Mouse (Mus musculus) CH12.LX (cell line): ENCODE data around the gene Fam122a.

Experiments
- CHD2 ChIP-seq: IDR thresholded peaks from 2 replicates; pipeline ENCODE4 v1.6.1; 2011; ENCODE audit warnings: low read length, improper control_type of control experiment
- CTCF ChIP-seq, 2 experiments: IDR thresholded peaks in 1 of 2; conservative IDR thresholded peaks in 1 of 2; 2 replicates each; pipeline ENCODE4 v1.5.1; 2011 to 2012; ENCODE audit warnings: low read depth in 2 of 2, low read length in 2 of 2, improper control_type of control experiment in 1 of 2, inconsistent platforms in 1 of 2, mild to moderate bottlenecking in 1 of 2, moderate library complexity in 1 of 2
- E2F4 ChIP-seq: IDR thresholded peaks from 2 replicates; pipeline ENCODE4 v1.6.1; 2011; ENCODE audit warnings: low read depth, low read length, improper control_type of control experiment; ENCODE audit not compliant: insufficient replicate concordance
- EP300 ChIP-seq: IDR thresholded peaks from 2 replicates; pipeline ENCODE4 v1.6.1; 2011; ENCODE audit warnings: low read length, improper control_type of control experiment
- ETS1 ChIP-seq: conservative IDR thresholded peaks from 2 replicates; pipeline ENCODE4 v1.6.1; 2012; ENCODE audit warnings: low read depth, mild to moderate bottlenecking, inconsistent platforms, low read length, improper control_type of control experiment, moderate library complexity
- JUND ChIP-seq: conservative IDR thresholded peaks from 2 replicates; pipeline ENCODE4 v1.6.1; 2011; ENCODE audit warnings: low read depth, low read length, improper control_type of control experiment
- MXI1 ChIP-seq: IDR thresholded peaks from 2 replicates; pipeline ENCODE4 v1.6.1; 2011; ENCODE audit warnings: mild to moderate bottlenecking, low read depth, low read length, improper control_type of control experiment
- NELFE ChIP-seq: IDR thresholded peaks from 2 replicates; pipeline ENCODE4 v1.6.1; 2011; ENCODE audit warnings: low read depth, low read length, improper control_type of control experiment
- POLR2AphosphoS2 ChIP-seq: IDR thresholded peaks from 2 replicates; pipeline ENCODE4 v1.6.1; 2011; ENCODE audit warnings: low read depth, low read length, improper control_type of control experiment
- TBP ChIP-seq: conservative IDR thresholded peaks from 2 replicates; pipeline ENCODE4 v1.6.1; 2011; ENCODE audit warnings: low read depth, low read length, improper control_type of control experiment
- TCF12 ChIP-seq: IDR thresholded peaks from 2 replicates; pipeline ENCODE4 v1.6.1; 2014; ENCODE audit warnings: low read depth, mild to moderate bottlenecking, inconsistent platforms, low read length, improper control_type of control experiment
- UBTF ChIP-seq: IDR thresholded peaks from 2 replicates; pipeline ENCODE4 v1.6.1; 2012; ENCODE audit warnings: low read depth, mild to moderate bottlenecking, inconsistent platforms, low read length, improper control_type of control experiment, moderate library complexity
- USF1 ChIP-seq: IDR thresholded peaks from 2 replicates; pipeline ENCODE4 v1.6.1; 2014; ENCODE audit warnings: low read depth, mild to moderate bottlenecking, inconsistent platforms, low read length, improper control_type of control experiment
- USF2 ChIP-seq: conservative IDR thresholded peaks from 2 replicates; pipeline ENCODE4 v1.6.1; 2011; ENCODE audit warnings: low read depth, low read length, improper control_type of control experiment

GRCm38 (mm10) chr19:24450740-24451139, 26.4 kb downstream of the Fam122a start:
- TF ChIP-seq JUND (no peak), ETS1 (peak; percentile 46; the same call in 1 of the 2 replicates), CHD2 (no peak), CTCF (conservative IDR thresholded peaks at IDR 0.05 in 1 of 2, IDR thresholded peaks at IDR 0.05 in 1 of 2; ENCODE audit: low read depth in 2 of 2, low read length in 2 of 2) (no peak), EP300 (peak; percentile 39; the same call in 1 of the 2 replicates), USF2 (no peak), TCF12 (peak; percentile 25; the same call in 1 of the 2 replicates), NELFE (no peak), TBP (no peak), UBTF (no peak), MXI1 (peak; percentile 77), POLR2AphosphoS2 (no peak), USF1 (no peak), E2F4 (no peak)
